Mouse (Mus musculus) heart, postnatal 0 days (tissue): ENCODE measurements around the gene Fancl. TPM values are rescaled to one million over a fixed set of nuclear protein-coding genes. Genes with fewer than 3 reads are reported as not detected.

Source experiments
- ATAC-seq: fragments of 200-750 bp; cut with Nextera tagmentation; 2 replicates; pipeline ENCODE4 v1.8.0; 2017; ENCODE audit warnings: low read depth, moderate number of reproducible peaks, moderate library complexity; ENCODE audit not compliant: insufficient read depth
- DNase-seq: peaks from one replicate; pipeline ENCODE4 v3.0.0-alpha.2; 2016; ENCODE audit warnings: low spot score
- H3K27ac ChIP-seq: fragments of 300-500 bp; sonication (generic); 2 replicates; pipeline ENCODE4 v1.5.1; 2014; ENCODE audit warnings: low read depth, mild to moderate bottlenecking
- H3K27me3 ChIP-seq: fragments of 300-500 bp; sonication (generic); 2 replicates; pipeline ENCODE4 v1.6.1; 2014; ENCODE audit warnings: low read length, mixed read lengths; ENCODE audit not compliant: control insufficient read depth, insufficient read depth
- H3K36me3 ChIP-seq: fragments of 300-500 bp; sonication (generic); replicated peaks from 2 replicates; pipeline ENCODE4 v1.6.1; 2014; ENCODE audit warnings: low read length, mixed read lengths; ENCODE audit not compliant: control insufficient read depth, insufficient read depth
- H3K4me1 ChIP-seq: fragments of 300-500 bp; sonication (generic); 2 replicates; pipeline ENCODE4 v1.6.1; 2014; ENCODE audit warnings: antibody characterized with exemption; ENCODE audit not compliant: control insufficient read depth, insufficient read depth
- H3K4me2 ChIP-seq: fragments of 300-500 bp; sonication (generic); 2 replicates; pipeline ENCODE4 v1.6.1; 2014; ENCODE audit warnings: low read depth, mild to moderate bottlenecking, low read length, moderate library complexity
- H3K4me3 ChIP-seq: fragments of 300-500 bp; sonication (generic); 2 replicates; pipeline ENCODE4 v1.5.1; 2014; ENCODE audit warnings: low read depth, low read length
- H3K9ac ChIP-seq: fragments of 300-500 bp; sonication (generic); replicated peaks from 2 replicates; pipeline ENCODE4 v1.6.1; 2014; ENCODE audit warnings: low read depth, low read length, mixed read lengths
- H3K9me3 ChIP-seq: fragments of 300-500 bp; sonication (generic); replicated peaks from 2 replicates; pipeline ENCODE4 v1.6.1; 2016; ENCODE audit warnings: low read length; ENCODE audit not compliant: control insufficient read depth
- CTCF ChIP-seq: IDR thresholded peaks from 2 replicates; pipeline ENCODE4 v1.5.1; 2016; ENCODE audit warnings: antibody characterized with exemption, control low read depth, low read depth
- EP300 ChIP-seq: IDR thresholded peaks from 2 replicates; pipeline ENCODE4 v1.6.1; 2016; ENCODE audit warnings: antibody characterized with exemption, low read depth
- WGBS: fragments of 180-500 bp; shearing (Covaris S2); extraction: QIAGEN DNeasy Blood & Tissue Kit; methylation state at CpG from one replicate; pipeline ENCODE4 v1.1.7; 2014; 5-methylcytosine and 5-hydroxymethylcytosine counted together
- polyA plus RNA-seq: library from polyadenylated mRNA; unstranded; fragments of >200 nt; fragmentation: Nextera tagmentation; extraction: Ambion mirVana; gene quantifications from 2 replicates; pipeline ENCODE4 v1.2.1, GENCODE M21; 2015
- total RNA-seq: library from RNA; depleted of rRNA; stranded (reverse); fragments of >200 nt; gene quantifications from 2 replicates; pipeline ENCODE4 v1.2.3, GENCODE M21; 2014; ENCODE audit warnings: low replicate concordance

The Fancl gene
- total and polyA plus RNA-seq, 2 experiments from 2014 or later: 17.8 to 20.4 TPM

- DNase-seq: no peak
- Histone ChIP-seq H3K4me2 (no peak overlapping the region), H3K9me3 (no peaks in the 10 kb centered on the region), H3K27me3 (no peaks in the 10 kb centered on the region), H3K27ac (no peak overlapping the region), H3K9ac (no peak overlapping the region), H3K36me3 (no peaks in the 10 kb centered on the region), H3K4me3 (no peak overlapping the region), H3K4me1 (no peaks in the 10 kb centered on the region)
- no peak for ATAC-seq
- TF ChIP-seq CTCF (no peak), EP300 (no peak)
- WGBS: 54% methylated on average over 6 of the region's 6 CpGs
Observed at GRCm38 (mm10) chr11:26381499-26381898, 4.4 kb upstream of the Fancl start.

GRCm38 (mm10) chr11:26386678-26387077 lies 743 bp downstream of the Fancl start:
- Histone ChIP-seq H3K9me3 (no peaks in the 10 kb centered on the region), H3K4me1 (peaks cover 8% of the 10 kb centered on the region), H3K4me2 (peak overlapping the region; percentile 74), H3K27me3 (no peaks in the 10 kb centered on the region), H3K4me3 (peak overlapping the region; percentile 80), H3K27ac (no peak overlapping the region), H3K36me3 (no peaks in the 10 kb centered on the region), H3K9ac (peak overlapping the region; percentile 71)
- DNase-seq (no peak), ATAC-seq (no peak)
- TF ChIP-seq EP300: no peak
- no peak for TF ChIP-seq CTCF
- WGBS: 74% methylated on average over 2 of the region's 2 CpGs

- TF ChIP-seq CTCF: peak; percentile 48
- no peak for TF ChIP-seq EP300
- Histone ChIP-seq H3K4me1 (peaks cover 8% of the 10 kb centered on the region), H3K9ac (peak overlapping the region; percentile 71), H3K9me3 (no peaks in the 10 kb centered on the region), H3K27ac (peak overlapping the region; percentile 69), H3K27me3 (no peaks in the 10 kb centered on the region), H3K4me3 (peak overlapping the region; percentile 80), H3K4me2 (peak overlapping the region; percentile 74), H3K36me3 (no peaks in the 10 kb centered on the region)
- peak; percentile 100 for ATAC-seq
- under 1% methylated on average over 42 of the region's 42 CpGs for WGBS
- DNase-seq: peak; percentile 91
Observed at GRCm38 (mm10) chr11:26387087-26387611, 1.2 kb downstream of the Fancl start.

- H3K9me3 ChIP-seq: no peaks in the 10 kb centered on the region
- no peak overlapping the region for H3K9ac ChIP-seq
- H3K4me2 ChIP-seq: no peak overlapping the region
- 49% methylated on average over 3 of the region's 3 CpGs for WGBS
- ATAC-seq: no peak
- no peak for DNase-seq
- TF ChIP-seq CTCF: no peak
- TF ChIP-seq EP300: no peak
- H3K4me3 ChIP-seq: no peak overlapping the region
- no peak overlapping the region for H3K27ac ChIP-seq
- H3K36me3 ChIP-seq: no peaks in the 10 kb centered on the region
- no peaks in the 10 kb centered on the region for H3K27me3 ChIP-seq
- H3K4me1 ChIP-seq: no peaks in the 10 kb centered on the region
Observed at GRCm38 (mm10) chr11:26395561-26395960, 9.6 kb downstream of the Fancl start.

- no peaks in the 10 kb centered on the region for H3K4me1 ChIP-seq
- H3K27ac ChIP-seq: no peak overlapping the region
- ATAC-seq: no peak
- TF ChIP-seq EP300 (no peak), CTCF (no peak)
- no peak overlapping the region for H3K4me3 ChIP-seq
- H3K27me3 ChIP-seq: no peaks in the 10 kb centered on the region
- 0 out of 2 replicates have a peak, but pooled peaks cover 5% of the 10 kb centered on the region for H3K36me3 ChIP-seq
- DNase-seq: no peak
- H3K9ac ChIP-seq: no peak overlapping the region
- H3K4me2 ChIP-seq: no peak overlapping the region
- WGBS: 91% methylated on average over 3 of the region's 3 CpGs
- H3K9me3 ChIP-seq: no peaks in the 10 kb centered on the region
Observed at GRCm38 (mm10) chr11:26412972-26413371, 27.0 kb downstream of the Fancl start.

- ATAC-seq (no peak), DNase-seq (no peak)
- Histone ChIP-seq H3K27me3 (no peaks in the 10 kb centered on the region), H3K9ac (no peak overlapping the region), H3K9me3 (no peaks in the 10 kb centered on the region), H3K36me3 (no peaks in the 10 kb centered on the region), H3K4me2 (no peak overlapping the region), H3K4me3 (no peak overlapping the region), H3K4me1 (no peaks in the 10 kb centered on the region), H3K27ac (no peak overlapping the region)
- no peak for TF ChIP-seq EP300
- no peak for TF ChIP-seq CTCF
- WGBS: 41% methylated on average over 2 of the region's 2 CpGs
Observed at GRCm38 (mm10) chr11:26421472-26421871, 35.5 kb downstream of the Fancl start.
